Mouse (Mus musculus) megakaryocyte-erythroid progenitor cell, adult 5 weeks (primary cell): ENCODE results near the gene Pgrmc1. TPM values are rescaled to one million over a fixed set of nuclear protein-coding genes. Genes with fewer than 3 reads are reported as not detected.

ENCODE experiments used
- polyA plus RNA-seq: library from polyadenylated mRNA; stranded (reverse); fragments of >175 nt; gene quantifications from 2 replicates; pipeline ENCODE4 v1.2.3, GENCODE M21; 2012

The Pgrmc1 gene
- 86.1 and 111 TPM in 2 replicates for polyA plus RNA-seq

GRCm38 (mm10) chrX:36597707-36598389 lies at the start of gene Pgrmc1:
Gene Pgrmc1, plus strand, starts transcription at chrX:36598206.

GRCm38 (mm10) chrX:36644657-36645551 lies 46.9 kb downstream of the Pgrmc1 start, which contains the start of gene Akap17b:
Gene Akap17b, minus strand, starts transcription at chrX:36645395.

Other genes starting within 250 kb of the Pgrmc1 start
- gene Gm6268, start 196.9 kb upstream of the Pgrmc1 start, polyA plus RNA-seq = not detected in 2 replicates
- gene Gm14569, start 106.4 kb upstream of the Pgrmc1 start, polyA plus RNA-seq = not detected in 2 replicates
- gene Akap17b, start 47.2 kb downstream of the Pgrmc1 start, polyA plus RNA-seq = 0.13 and 0.32 TPM in 2 replicates
- 0.54 and 1.4 TPM in 2 replicates for gene Slc25a43, start 145.5 kb downstream of the Pgrmc1 start, polyA plus RNA-seq
- 36.7 and 50.2 TPM in 2 replicates for gene Slc25a5, start 197.4 kb downstream of the Pgrmc1 start, polyA plus RNA-seq